Mouse (Mus musculus): Measurements from ENCODE around the gene Gm49721.
"Not testable (repeated sequence)": the region's sequence is repeated elsewhere in the genome, so short reads cannot be mapped to it uniquely, and the experiment has no call there.

The Gm49721 gene

GRCm38 (mm10) chr17:7079558-7079957, 100.9 kb downstream of the Gm49721 start:
- H3K9me3 ChIP-seq (ENCODE audit: low read length); H3K4me3 ChIP-seq (replicated peaks; ENCODE audit: low read length); H3K36me3 ChIP-seq (ENCODE audit: insufficient read depth, low read length); H3K27me3 ChIP-seq (ENCODE audit: insufficient read depth, low read length); H3K4me1 ChIP-seq (replicated peaks; ENCODE audit: low read depth, low read length): not testable (repeated sequence)

DNA sequence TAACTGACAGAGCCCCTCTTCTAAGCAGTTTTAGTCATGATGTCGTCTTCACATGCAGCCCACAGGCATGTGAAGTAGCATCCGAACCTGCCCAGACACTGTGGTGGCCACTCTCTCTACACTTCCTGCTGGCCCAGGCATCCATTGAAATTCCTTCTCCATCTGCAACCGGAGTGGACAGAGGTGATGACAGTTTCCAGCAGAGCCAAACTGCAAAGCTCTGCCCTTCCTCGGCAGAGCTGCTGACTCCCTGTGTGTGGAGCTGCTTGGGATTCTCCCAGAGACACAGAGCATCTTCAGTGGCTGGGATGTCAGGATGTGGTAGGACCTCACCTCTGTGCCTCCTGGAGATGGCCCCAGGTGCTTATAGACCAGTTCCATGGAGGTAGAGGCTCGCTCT, 105.8 kb downstream of the Gm49721 start:
- H3K36me3 ChIP-seq (ENCODE audit: insufficient read depth, low read length); H3K4me3 ChIP-seq (replicated peaks; ENCODE audit: low read length); H3K9me3 ChIP-seq (ENCODE audit: low read length); H3K27me3 ChIP-seq (ENCODE audit: insufficient read depth, low read length); H3K4me1 ChIP-seq (replicated peaks; ENCODE audit: low read depth, low read length): not testable (repeated sequence)

DNA sequence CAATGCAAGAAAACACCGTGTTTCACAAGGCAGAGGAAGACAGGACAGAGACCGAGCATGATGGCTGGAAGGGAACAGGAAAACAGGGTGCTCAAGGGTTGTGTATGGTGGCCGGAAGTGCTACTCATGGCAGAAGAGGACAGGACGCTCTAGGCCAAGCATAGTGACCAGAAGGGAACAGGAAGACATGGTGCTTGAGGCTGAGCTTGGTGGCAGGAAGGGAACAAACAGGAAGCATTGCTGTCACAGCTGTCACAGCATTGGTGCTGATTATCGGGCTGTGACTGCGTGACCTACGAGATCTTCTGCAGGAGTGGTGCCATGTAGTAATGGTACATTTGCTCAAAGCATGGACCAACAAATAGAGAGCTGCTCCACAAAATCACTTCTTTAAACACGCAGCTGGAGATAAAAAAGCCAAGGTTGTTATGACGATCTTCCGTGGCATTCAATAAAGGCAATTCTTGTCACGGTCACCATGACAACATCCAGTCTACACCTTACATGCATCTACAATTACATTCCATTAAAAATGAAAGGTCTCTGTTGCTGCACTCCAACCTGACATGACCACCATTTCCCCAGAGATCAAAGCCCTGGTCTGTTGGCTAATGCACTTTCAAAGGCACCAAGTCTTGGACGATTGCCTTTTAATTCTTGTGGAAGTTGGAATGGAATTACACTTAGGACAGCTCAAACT, 106.9 kb downstream of the Gm49721 start:
- H3K27me3 ChIP-seq (ENCODE audit: insufficient read depth, low read length); H3K4me3 ChIP-seq (replicated peaks; ENCODE audit: low read length); H3K9me3 ChIP-seq (ENCODE audit: low read length); H3K36me3 ChIP-seq (ENCODE audit: insufficient read depth, low read length); H3K4me1 ChIP-seq (replicated peaks; ENCODE audit: low read depth, low read length): not testable (repeated sequence)

GRCm38 (mm10) chr17:7086836-7087235, 108.1 kb downstream of the Gm49721 start:
- H3K4me1 ChIP-seq (replicated peaks; ENCODE audit: low read depth, low read length); H3K9me3 ChIP-seq (ENCODE audit: low read length); H3K36me3 ChIP-seq (ENCODE audit: insufficient read depth, low read length); H3K27me3 ChIP-seq (ENCODE audit: insufficient read depth, low read length); H3K4me3 ChIP-seq (replicated peaks; ENCODE audit: low read length): not testable (repeated sequence)
